Mouse (Mus musculus) small intestine, adult 2 months (tissue): ENCODE data around the gene Ank.

Experiments used
- CTCF ChIP-seq: fragments of 200-500 bp; IDR thresholded peaks from 2 replicates; pipeline ENCODE4 v1.5.1; 2012; ENCODE audit warnings: low read depth, mild to moderate bottlenecking, control low read depth, inconsistent platforms, low read length, moderate library complexity, mixed read lengths; ENCODE audit not compliant: insufficient replicate concordance, insufficient read length; ENCODE audit errors: extremely low read depth
- POLR2A ChIP-seq: fragments of 200-500 bp; IDR thresholded peaks from 2 replicates; pipeline ENCODE4 v1.6.1; 2012; ENCODE audit warnings: low read depth, mild to moderate bottlenecking, control low read depth, inconsistent platforms, low read length, moderate library complexity

DNA sequence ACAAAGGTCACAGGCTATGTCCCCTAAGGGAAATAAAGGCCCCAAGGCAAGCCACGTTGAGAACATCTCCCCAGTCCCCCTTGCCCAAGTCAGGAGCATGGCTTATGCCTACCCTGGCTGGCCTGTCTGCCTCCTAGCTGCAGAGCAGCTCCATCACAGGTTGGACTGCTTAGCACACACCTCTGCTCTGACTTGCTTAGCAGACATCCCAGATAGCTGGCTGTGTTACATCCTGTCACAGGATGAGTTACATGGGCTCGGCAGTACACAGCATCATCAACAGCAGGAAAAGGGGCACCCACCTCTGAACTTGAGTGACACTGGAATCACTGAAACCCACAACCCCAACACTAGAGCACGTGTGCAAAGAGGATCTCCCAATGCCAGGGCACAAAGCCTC, 138.8 kb downstream of the Ank start:
- no peak for TF ChIP-seq POLR2A
- TF ChIP-seq CTCF = no peak
